Mouse (Mus musculus): ENCODE data around the gene Dock10.

GRCm38 (mm10) chr1:80757977-80758797 is at the start of gene Dock10:
- TF ChIP-seq CTCF (IDR thresholded peaks at IDR 0.05; ENCODE audit: borderline replicate concordance, insufficient read depth, low read length) (no peak), POLR2A (IDR thresholded peaks at IDR 0.05; ENCODE audit: low read depth, low read length) (0 out of 2 replicates have a peak, but pooled peaks have one; percentile 14)

Data from embryonic fibroblast, embryonic 13.5 days (primary cell).